Mouse (Mus musculus): Measurements from ENCODE around the gene Klb. TPM values are rescaled to one million over a fixed set of nuclear protein-coding genes. Genes with fewer than 3 reads are reported as not detected.

Gene Klb
- total and polyA plus RNA-seq, 3 experiments = not detected

DNA sequence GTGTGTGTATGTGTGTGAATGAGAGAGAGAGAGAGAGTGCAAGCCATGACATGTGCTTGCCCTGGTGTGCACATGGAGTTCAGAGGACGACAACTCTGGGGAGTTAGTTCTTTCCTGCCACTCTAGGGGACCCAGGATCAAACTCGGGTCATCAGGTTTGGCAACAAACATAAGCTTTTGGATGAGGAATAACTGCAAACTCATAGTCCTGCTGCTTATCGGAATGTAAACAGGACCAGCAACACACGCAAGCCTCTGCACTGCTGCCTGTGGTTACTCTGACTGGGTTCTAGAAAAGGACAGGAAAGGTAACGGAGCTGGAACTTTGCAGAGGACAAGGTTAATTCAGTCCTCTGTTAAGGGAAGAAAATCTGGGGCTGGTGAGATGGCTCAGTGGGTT is 77.1 kb downstream of the Klb start:
- H3K36me3 ChIP-seq (replicated peaks in 1 of 2; ENCODE audit: control insufficient read depth in 1 of 2, insufficient read depth in 1 of 2, low read length in 1 of 2) = peaks cover 9 to 66% of the 10 kb centered on the region in 2 experiments
- no peak for DNase-seq (ENCODE audit: extremely low read depth)
- no peak overlapping the region for H3K9ac ChIP-seq (ENCODE audit: insufficient read depth, low read depth)

DNA sequence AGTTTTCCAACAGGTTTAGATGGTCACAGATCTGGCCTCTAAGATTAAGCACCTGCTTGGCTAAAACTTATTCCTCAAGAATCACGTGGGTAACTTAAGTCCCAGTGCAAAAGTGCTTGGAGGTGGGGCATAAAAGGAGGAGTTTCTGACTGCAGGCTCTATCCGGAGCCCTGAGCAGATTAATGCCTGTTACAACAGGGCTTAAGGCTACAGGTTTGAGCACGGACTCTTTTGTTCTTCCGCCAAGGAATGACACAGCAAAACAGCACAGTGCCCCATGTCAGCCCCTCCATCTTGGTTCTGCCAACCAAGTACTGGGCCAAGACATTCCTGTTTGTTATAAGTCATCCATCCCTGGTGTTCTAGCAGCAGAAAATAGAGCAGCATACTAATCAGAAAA is 80.2 kb downstream of the Klb start:
- no peak overlapping the region for H3K27ac ChIP-seq (ENCODE audit: insufficient read depth, low read depth)
- dilution Hi-C loops (cut with MboI; ENCODE audit: extremely low pct_ligation_motif_present, extremely low pct_unique_long_range_greater_than_20kb, low sequenced_read_pairs) = no loop called here
- in situ Hi-C loops (cut with MboI; ENCODE audit: low pct_ligation_motif_present, low pct_unique_long_range_greater_than_20kb, low sequenced_read_pairs) = no loop called here

More for the DNA sequence above, 77.1 kb downstream of the Klb start:
- no peaks in the 10 kb centered on the region for H3K79me2 ChIP-seq (replicated peaks; ENCODE audit: control insufficient read depth, extremely low read depth, insufficient read depth, poor library complexity, severe bottlenecking)
- H3K4me1 ChIP-seq (ENCODE audit: control insufficient read depth in 1 of 2, insufficient read depth in 2 of 2) = peaks cover 0 to 8% of the 10 kb centered on the region in 2 experiments; a peak in 1 of 4 replicates
- H3K9me3 ChIP-seq (replicated peaks; ENCODE audit: low read length) = no peaks in the 10 kb centered on the region
- dilution Hi-C loops (cut with MboI; ENCODE audit: extremely low pct_ligation_motif_present, extremely low pct_unique_long_range_greater_than_20kb, low sequenced_read_pairs) (no loop called here), in situ Hi-C loops (cut with MboI; ENCODE audit: low pct_ligation_motif_present, low pct_unique_long_range_greater_than_20kb, low sequenced_read_pairs) (no loop called here)
- H3K27me3 ChIP-seq (replicated peaks) = no peaks in the 10 kb centered on the region
- no peak overlapping the region for H3K4me2 ChIP-seq (ENCODE audit: insufficient read depth, low read depth, poor library complexity, severe bottlenecking)
- no peak for TF ChIP-seq BHLHE40 (IDR thresholded peaks at IDR 0.05; ENCODE audit: low read depth, low read length)
- TF ChIP-seq EP300 (IDR thresholded peaks at IDR 0.05; ENCODE audit: low read length) = no peak
- H3K27ac ChIP-seq (ENCODE audit: insufficient read depth, low read depth) = no peak overlapping the region
- H3K4me3 ChIP-seq (replicated peaks in 1 of 3; ENCODE audit: low read depth in 2 of 3, low read length in 2 of 3, poor library complexity in 1 of 3) = no peak overlapping the region

DNA sequence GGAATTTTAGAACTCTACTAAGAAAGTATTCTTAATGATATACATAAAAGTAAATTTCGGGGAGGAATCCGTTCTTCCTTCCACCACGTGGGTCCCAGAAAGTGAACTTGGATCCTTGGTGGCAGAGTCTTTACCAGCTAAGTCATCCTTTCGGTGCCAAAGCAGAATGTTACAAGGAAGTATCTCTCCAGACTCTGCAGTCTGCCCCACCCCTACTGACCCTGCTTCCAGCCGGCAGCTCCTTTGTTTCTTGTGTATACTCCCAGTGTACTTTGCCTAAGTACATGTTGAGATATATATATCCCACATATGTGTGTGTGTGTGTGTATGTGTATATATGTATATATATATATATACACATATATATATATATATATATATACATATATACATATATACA is 81.3 kb downstream of the Klb start:
- no peak overlapping the region for H3K4me2 ChIP-seq (ENCODE audit: insufficient read depth, low read depth, poor library complexity, severe bottlenecking)
- H3K4me3 ChIP-seq (replicated peaks in 1 of 3; ENCODE audit: low read depth in 2 of 3, low read length in 2 of 3, poor library complexity in 1 of 3) = no peak overlapping the region
- H3K27me3 ChIP-seq (replicated peaks) = no peaks in the 10 kb centered on the region
- no peak overlapping the region for H3K27ac ChIP-seq (ENCODE audit: insufficient read depth, low read depth)
- dilution Hi-C loops (cut with MboI; ENCODE audit: extremely low pct_ligation_motif_present, extremely low pct_unique_long_range_greater_than_20kb, low sequenced_read_pairs) (no loop called here), in situ Hi-C loops (cut with MboI; ENCODE audit: low pct_ligation_motif_present, low pct_unique_long_range_greater_than_20kb, low sequenced_read_pairs) (no loop called here)
- H3K79me2 ChIP-seq (replicated peaks; ENCODE audit: control insufficient read depth, extremely low read depth, insufficient read depth, poor library complexity, severe bottlenecking) = no peaks in the 10 kb centered on the region; the same call in 1 of the 2 replicates
- no peaks in the 10 kb centered on the region for H3K9me3 ChIP-seq (replicated peaks; ENCODE audit: low read length)
- H3K36me3 ChIP-seq (replicated peaks in 1 of 2; ENCODE audit: control insufficient read depth in 1 of 2, insufficient read depth in 1 of 2, low read length in 1 of 2) = peaks cover 0 to 28% of the 10 kb centered on the region in 2 experiments
- peaks cover 2 to 48% of the 10 kb centered on the region in 2 experiments; a peak in 3 of 4 replicates for H3K4me1 ChIP-seq (ENCODE audit: control insufficient read depth in 1 of 2, insufficient read depth in 2 of 2)
- TF ChIP-seq CHD1 (IDR thresholded peaks at IDR 0.05; ENCODE audit: low read depth, low read length) (no peak), TCF12 (IDR thresholded peaks at IDR 0.05; ENCODE audit: low read depth, low read length) (no peak)
- H3K9ac ChIP-seq (ENCODE audit: insufficient read depth, low read depth) = no peak overlapping the region
- DNase-seq (ENCODE audit: extremely low read depth) = no peak

More for the DNA sequence above, 80.2 kb downstream of the Klb start:
- Histone ChIP-seq H3K9me3 (replicated peaks; ENCODE audit: low read length) (no peaks in the 10 kb centered on the region), H3K79me2 (replicated peaks; ENCODE audit: control insufficient read depth, extremely low read depth, insufficient read depth, poor library complexity, severe bottlenecking) (no peaks in the 10 kb centered on the region; the same call in 1 of the 2 replicates), H3K36me3 (replicated peaks in 1 of 2; ENCODE audit: control insufficient read depth in 1 of 2, insufficient read depth in 1 of 2, low read length in 1 of 2) (peaks cover 2 to 39% of the 10 kb centered on the region in 2 experiments), H3K9ac (ENCODE audit: insufficient read depth, low read depth) (no peak overlapping the region), H3K4me2 (ENCODE audit: insufficient read depth, low read depth, poor library complexity, severe bottlenecking) (no peak overlapping the region), H3K4me3 (replicated peaks in 1 of 3; ENCODE audit: low read depth in 2 of 3, low read length in 2 of 3, poor library complexity in 1 of 3) (no peak overlapping the region), H3K27me3 (replicated peaks) (no peaks in the 10 kb centered on the region), H3K4me1 (ENCODE audit: control insufficient read depth in 1 of 2, insufficient read depth in 2 of 2) (peaks cover 2 to 36% of the 10 kb centered on the region in 2 experiments; a peak in 3 of 4 replicates)
- no peak for DNase-seq (ENCODE audit: extremely low read depth)
- no peak for TF ChIP-seq MXI1 (IDR thresholded peaks at IDR 0.05; ENCODE audit: low read depth, low read length)
- TF ChIP-seq ZKSCAN1 (IDR thresholded peaks at IDR 0.05; ENCODE audit: borderline replicate concordance, low read depth, low read length) = no peak
- TF ChIP-seq POLR2A (IDR thresholded peaks at IDR 0.05; ENCODE audit: low read depth, low read length) = no peak
- TF ChIP-seq CTCF (conservative IDR thresholded peaks at IDR 0.05 in 1 of 2, IDR thresholded peaks at IDR 0.05 in 1 of 2; ENCODE audit: low read depth in 2 of 2, low read length in 2 of 2) = no peak
- TF ChIP-seq HCFC1 (IDR thresholded peaks at IDR 0.05; ENCODE audit: low read depth, low read length) = no peak
- TF ChIP-seq MAFK (IDR thresholded peaks at IDR 0.05; ENCODE audit: insufficient replicate concordance, low read length) = no peak
- TF ChIP-seq GABPA (IDR thresholded peaks at IDR 0.05; ENCODE audit: insufficient replicate concordance, low read depth, low read length) = no peak
- no peak for TF ChIP-seq RAD21 (IDR thresholded peaks at IDR 0.05; ENCODE audit: low read depth, low read length)
- no peak for TF ChIP-seq NELFE (IDR thresholded peaks at IDR 0.05; ENCODE audit: low read depth, low read length)
- TF ChIP-seq ZMIZ1 (IDR thresholded peaks at IDR 0.05; ENCODE audit: low read depth, low read length) = no peak
- TF ChIP-seq KAT2A (IDR thresholded peaks at IDR 0.05; ENCODE audit: insufficient replicate concordance, low read length) = no peak
- TF ChIP-seq ETS1 (conservative IDR thresholded peaks at IDR 0.05; ENCODE audit: low read depth, low read length) = no peak
- no peak for TF ChIP-seq SMC3 (IDR thresholded peaks at IDR 0.05; ENCODE audit: low read depth, low read length)
- TF ChIP-seq USF1 (IDR thresholded peaks at IDR 0.05; ENCODE audit: low read depth, low read length) = no peak
- TF ChIP-seq ZC3H11A (IDR thresholded peaks at IDR 0.05; ENCODE audit: low read depth, low read length) = no peak
- TF ChIP-seq JUND (conservative IDR thresholded peaks at IDR 0.05; ENCODE audit: low read depth, low read length) = no peak
